Mouse (Mus musculus): ENCODE data around the gene Sf1.

The Sf1 gene

GRCm38 (mm10) chr19:6341453-6342077 is 21.9 kb upstream of the Sf1 start:
- no peak for DNase-seq (ENCODE audit: low spot score)

DNA sequence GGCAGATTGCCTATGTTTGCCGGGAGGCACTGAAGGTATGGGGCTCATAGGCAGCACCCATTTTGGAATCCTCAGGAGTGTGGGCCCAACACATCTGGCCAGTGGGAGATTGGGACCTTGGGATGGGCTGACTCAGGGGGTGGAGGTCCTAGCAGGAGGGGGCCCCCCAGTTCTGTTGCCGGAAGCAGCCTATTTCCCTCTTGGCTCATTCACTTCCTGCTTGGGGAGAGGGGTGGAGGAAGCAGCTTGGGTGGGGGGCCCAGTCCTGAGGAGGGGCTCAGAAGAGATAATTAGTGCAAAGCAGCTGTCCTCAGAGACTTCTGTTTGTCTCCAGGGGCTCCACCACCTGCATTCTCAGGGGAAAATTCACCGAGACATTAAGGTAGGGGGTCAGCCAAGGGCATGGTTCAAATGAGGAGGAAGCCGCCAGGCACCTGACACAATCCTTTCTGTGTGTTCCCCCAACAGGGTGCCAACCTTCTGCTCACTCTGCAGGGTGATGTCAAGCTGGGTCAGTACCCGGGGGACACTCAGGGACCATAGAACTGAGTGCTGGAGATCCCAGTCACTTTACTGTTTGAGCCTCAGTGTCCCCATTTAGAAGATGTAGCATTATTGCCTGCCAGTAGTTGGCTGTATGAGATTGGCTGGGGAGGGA is 21.1 kb upstream of the Sf1 start:
- DNase-seq (ENCODE audit: low spot score) = no peak

DNA sequence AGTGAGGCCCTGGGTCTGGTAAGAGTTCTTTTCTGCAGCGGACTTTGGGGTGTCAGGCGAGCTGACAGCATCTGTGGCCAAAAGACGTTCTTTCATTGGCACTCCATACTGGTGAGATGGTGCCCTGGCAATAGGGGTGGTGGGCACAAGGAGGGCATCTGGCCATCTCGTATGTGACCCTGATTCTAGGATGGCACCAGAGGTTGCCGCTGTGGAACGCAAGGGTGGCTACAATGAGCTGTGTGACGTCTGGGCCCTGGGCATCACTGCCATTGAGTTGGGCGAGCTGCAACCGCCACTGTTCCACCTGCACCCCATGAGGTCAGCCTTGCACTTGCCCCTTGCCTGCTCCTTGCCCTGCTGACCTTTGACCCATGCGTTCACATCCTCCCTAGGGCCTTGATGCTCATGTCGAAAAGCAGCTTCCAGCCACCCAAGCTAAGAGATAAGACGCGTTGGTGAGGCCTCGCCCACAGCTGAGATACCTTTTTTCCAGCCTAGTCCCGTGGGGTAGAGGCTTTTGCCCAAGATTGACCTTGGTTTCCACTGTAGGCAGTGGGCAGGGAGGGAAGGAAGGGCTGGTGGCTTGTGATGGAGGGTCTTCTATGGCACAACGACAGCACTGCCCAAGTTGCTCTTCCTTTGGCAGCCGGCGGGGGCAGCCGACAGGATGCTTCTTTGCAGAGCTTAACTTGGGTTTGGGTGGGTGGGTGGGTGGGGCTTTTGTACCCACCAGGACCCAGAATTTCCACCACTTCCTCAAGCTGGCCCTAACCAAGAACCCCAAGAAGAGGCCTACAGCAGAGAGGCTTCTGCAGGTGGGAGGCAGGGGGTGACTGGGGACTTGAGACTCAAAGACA is 20.2 kb upstream of the Sf1 start:
- DNase-seq (ENCODE audit: low spot score) = no peak

GRCm38 (mm10) chr19:6343996-6344395 is 19.5 kb upstream of the Sf1 start:
- DNase-seq (ENCODE audit: low spot score) = no peak

- DNase-seq (ENCODE audit: low spot score) = no peak
These were observed 17.5 kb upstream of the Sf1 start for GRCm38 (mm10) chr19:6346023-6346422.

GRCm38 (mm10) chr19:6346661-6347060 is 16.8 kb upstream of the Sf1 start:
- DNase-seq (ENCODE audit: low spot score) = no peak

GRCm38 (mm10) chr19:6347615-6348014 is 15.9 kb upstream of the Sf1 start:
- no peak for DNase-seq (ENCODE audit: low spot score)

- DNase-seq (ENCODE audit: low spot score) = no peak
These were observed 14.8 kb upstream of the Sf1 start for GRCm38 (mm10) chr19:6348717-6349116.

DNA sequence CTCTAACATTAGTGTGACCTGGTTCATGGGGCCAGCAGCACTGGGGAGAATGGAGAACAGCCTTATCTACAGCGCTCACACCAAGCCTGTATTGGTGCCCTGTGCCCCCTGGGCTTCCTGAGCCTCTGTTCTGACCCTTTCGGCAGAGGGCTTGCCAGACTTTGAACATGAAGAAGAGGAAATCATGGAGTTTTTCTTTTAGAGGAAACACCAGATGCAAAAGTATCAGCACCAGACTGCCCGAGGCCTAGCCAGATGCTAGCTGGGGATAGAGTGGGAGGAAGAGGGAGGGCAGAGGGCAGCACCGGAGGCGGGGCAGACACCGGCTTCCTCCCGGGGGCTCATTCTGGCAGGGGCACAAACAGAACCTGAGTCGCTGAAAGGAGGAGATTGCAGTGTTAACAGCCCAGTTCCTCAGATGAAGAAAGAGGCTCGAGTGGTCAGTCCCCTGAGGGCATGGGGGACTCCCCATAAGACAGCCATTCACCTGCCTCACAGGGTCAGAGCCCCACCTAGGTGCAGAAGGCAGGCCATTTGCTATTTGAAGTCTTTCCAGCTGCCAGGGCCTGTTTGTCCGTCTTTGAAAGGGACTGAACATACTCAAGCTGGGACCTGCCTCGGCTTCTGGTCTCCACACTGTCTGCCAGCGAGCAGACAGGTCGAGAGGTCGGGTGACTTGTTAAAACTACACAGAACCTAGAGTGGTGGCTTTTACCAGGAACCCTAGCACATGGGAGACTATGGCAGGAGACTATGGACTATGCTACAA is 14.1 kb upstream of the Sf1 start:
- no peak for DNase-seq (ENCODE audit: low spot score)

- no peak for DNase-seq (ENCODE audit: low spot score)
These were observed 11.9 kb upstream of the Sf1 start for GRCm38 (mm10) chr19:6351431-6352106.

GRCm38 (mm10) chr19:6352107-6352505 is 11.4 kb upstream of the Sf1 start:
- DNase-seq (ENCODE audit: low spot score) = no peak

GRCm38 (mm10) chr19:6354030-6354429 is 9.5 kb upstream of the Sf1 start:
- DNase-seq (ENCODE audit: low spot score) = no peak

DNA sequence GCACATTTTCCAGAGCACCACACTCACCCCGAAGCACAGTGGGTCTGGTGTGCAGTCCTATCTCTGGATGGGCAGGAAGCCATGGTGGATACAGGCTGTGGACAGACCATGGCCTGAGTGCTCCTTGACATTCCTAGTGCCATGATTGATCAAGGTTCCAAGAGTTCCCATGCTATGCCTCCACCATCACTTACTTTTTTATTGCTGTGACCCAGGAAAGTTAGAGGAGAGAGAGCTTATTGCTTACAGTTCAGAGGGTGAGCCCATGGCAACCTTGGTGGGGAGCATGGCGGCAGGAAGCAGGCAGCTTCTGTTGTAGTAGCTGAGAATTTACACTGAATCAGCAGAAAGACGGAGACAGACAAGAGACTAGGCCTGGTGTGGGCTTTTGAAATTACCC is 2.2 kb upstream of the Sf1 start:
- no peak for DNase-seq (ENCODE audit: low spot score)

DNA sequence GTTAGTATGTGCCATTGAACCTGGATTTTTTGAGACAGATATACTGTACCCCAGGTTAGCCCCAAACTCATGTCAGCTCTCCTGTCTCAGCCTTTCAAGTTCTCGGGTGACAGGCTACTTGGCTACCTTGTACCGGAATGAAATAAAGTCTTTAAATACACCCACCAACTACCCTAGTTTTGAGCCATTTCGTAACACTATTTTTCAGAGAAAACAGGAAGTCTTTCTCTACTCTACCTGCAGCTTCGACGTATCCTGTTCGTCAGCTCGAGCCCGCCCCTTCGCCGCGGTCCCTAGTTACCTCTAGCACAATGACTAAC is 439 bp upstream of the Sf1 start:
- no peak for DNase-seq (ENCODE audit: low spot score)

DNA sequence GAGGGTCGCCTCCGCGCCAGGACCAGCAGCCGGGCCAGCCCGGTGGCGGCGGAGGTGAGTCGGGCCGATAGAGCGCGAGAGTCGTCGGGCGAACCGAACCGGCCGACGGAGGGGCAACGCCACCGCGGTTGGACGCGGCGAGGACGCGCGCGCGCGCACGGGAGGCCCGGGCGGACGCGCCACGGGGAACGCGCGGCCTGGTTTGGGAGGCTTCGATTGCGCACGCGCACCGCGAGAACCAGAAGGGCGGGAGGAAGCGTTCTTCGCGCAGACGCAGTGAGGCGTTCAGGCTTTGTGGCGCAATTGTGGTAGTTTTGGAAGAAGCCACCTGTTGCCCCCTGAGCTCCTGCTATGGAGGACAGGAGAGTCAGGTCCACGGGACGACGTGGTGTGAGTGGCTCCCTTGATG is 831 bp downstream of the Sf1 start:
- DNase-seq (ENCODE audit: low spot score) = peak; percentile 88

DNA sequence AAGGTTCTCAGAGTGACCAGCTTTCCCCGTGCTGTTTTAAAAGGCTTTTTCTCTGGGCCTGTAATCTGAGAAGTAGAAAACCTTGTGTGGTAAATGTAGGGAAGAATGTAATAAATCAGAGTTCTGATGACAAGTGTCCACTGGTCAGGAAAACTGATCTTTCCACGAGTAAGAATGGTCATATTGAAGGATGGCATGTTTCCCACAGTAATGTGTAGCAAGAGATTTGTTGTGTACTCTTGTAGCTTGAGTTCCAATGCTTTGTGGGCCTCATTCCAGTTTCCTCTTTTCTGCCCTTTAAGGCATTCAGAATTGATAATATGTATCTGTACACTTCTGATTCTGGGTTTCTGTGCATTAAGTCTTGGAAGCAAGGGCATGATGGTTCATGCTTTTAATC is 1.4 kb downstream of the Sf1 start:
- DNase-seq (ENCODE audit: low spot score) = no peak

GRCm38 (mm10) chr19:6370175-6370574 is 6.7 kb downstream of the Sf1 start:
- DNase-seq (ENCODE audit: low spot score) = no peak

GRCm38 (mm10) chr19:6372433-6372832 is 8.9 kb downstream of the Sf1 start:
- no peak for DNase-seq (ENCODE audit: low spot score)

DNA sequence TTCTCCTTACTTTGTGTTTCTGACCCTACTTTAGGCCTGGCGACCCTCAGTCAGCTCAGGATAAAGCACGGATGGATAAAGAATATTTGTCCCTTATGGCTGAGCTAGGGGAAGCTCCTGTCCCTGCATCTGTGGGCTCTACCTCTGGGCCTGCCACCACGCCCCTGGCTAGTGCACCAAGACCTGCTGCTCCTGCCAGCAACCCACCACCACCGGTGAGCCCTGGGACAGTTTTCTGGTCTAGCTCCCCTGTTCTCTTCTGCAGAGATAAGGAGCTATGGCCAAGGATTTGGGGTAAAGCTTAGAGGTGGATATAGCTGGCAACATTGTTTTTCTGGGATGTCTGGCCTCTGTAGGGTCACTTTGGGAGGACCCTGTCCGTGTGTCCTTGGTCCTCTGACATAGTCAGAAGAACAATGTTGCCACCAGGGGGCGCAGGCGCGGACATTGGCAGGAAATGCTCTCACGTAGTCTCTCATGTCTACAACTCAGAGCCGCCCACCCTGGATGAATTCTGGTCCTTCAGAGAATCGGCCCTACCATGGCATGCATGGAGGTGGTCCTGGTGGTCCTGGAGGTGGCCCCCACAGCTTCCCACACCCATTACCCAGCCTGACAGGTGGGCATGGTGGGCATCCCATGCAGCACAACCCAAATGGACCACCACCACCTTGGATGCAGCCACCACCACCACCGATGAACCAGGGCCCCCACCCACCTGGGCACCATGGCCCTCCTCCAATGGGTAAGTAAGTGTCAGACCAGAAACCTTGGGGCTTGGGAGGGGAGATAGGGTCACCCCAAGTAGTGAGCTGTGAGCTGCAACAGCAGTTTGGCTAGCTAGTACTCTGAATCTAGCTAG is 10.3 kb downstream of the Sf1 start:
- peak; percentile 84 for DNase-seq (ENCODE audit: low spot score)

DNA sequence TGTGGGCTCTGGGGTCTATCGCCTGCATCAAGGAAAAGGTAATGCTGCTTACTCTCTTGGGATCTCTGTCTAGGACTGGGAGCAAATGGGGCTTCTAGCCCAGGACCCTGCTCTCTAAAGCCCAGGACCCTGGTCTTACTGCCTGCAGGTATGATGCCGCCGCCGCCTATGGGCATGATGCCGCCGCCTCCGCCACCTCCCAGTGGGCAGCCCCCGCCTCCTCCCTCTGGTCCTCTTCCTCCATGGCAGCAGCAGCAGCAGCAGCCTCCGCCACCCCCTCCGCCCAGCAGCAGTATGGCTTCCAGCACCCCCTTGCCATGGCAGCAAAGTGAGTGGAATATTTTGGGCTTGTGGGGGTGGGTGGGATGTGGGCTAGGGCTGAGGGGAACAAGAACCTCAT is 11.1 kb downstream of the Sf1 start:
- DNase-seq (ENCODE audit: low spot score) = no peak
